Mouse (Mus musculus) thymus, adult 2 months (tissue): ENCODE results near the gene Krt222. TPM values are rescaled to one million over a fixed set of nuclear protein-coding genes. Genes with fewer than 3 reads are reported as not detected.

Experiments used
- DNase-seq: peaks from one replicate; pipeline ENCODE4 v3.0.0; 2021
- H3K27ac ChIP-seq: fragments of 200-500 bp; 2 replicates; pipeline ENCODE4 v1.5.1; 2012; ENCODE audit warnings: low read length, control low read depth; ENCODE audit not compliant: control insufficient read depth, insufficient read depth
- H3K27me3 ChIP-seq: fragments of 200-500 bp; 2 replicates; pipeline ENCODE4 v1.6.1; 2012; ENCODE audit warnings: mild to moderate bottlenecking, low read length, moderate library complexity, mixed read lengths; ENCODE audit not compliant: control insufficient read depth, insufficient read depth
- H3K36me3 ChIP-seq: fragments of 200-500 bp; 2 replicates; pipeline ENCODE4 v1.6.1; 2012; ENCODE audit warnings: mild to moderate bottlenecking, low read length, moderate library complexity; ENCODE audit not compliant: control insufficient read depth, insufficient read depth
- H3K4me1 ChIP-seq: fragments of 200-500 bp; replicated peaks from 2 replicates; pipeline ENCODE4 v1.6.1; 2012; ENCODE audit warnings: low read length; ENCODE audit not compliant: control insufficient read depth, insufficient read depth
- H3K4me3 ChIP-seq: fragments of 200-500 bp; 2 replicates; pipeline ENCODE4 v1.5.1; 2012; ENCODE audit warnings: mild to moderate bottlenecking, low read length, control low read depth, moderate library complexity; ENCODE audit not compliant: control insufficient read depth, insufficient read depth
- CTCF ChIP-seq: fragments of 200-500 bp; IDR thresholded peaks from 2 replicates; pipeline ENCODE4 v1.5.1; 2012; ENCODE audit warnings: mild to moderate bottlenecking, control low read depth, low read length, moderate library complexity, borderline replicate concordance; ENCODE audit not compliant: control insufficient read depth, poor library complexity, insufficient read depth; ENCODE audit errors: extremely low read depth
- POLR2A ChIP-seq: fragments of 200-500 bp; IDR thresholded peaks from 2 replicates; pipeline ENCODE4 v1.6.1; 2012; ENCODE audit warnings: mild to moderate bottlenecking, low read length, control low read depth, moderate library complexity; ENCODE audit not compliant: control insufficient read depth, poor library complexity, insufficient read depth; ENCODE audit errors: extremely low read depth
- WGBS: fragments of 180-500 bp; shearing (Covaris S2); methylation state at CpG from one replicate; pipeline ENCODE4 v1.1.7; 2018; 5-methylcytosine and 5-hydroxymethylcytosine counted together
- polyA plus RNA-seq: library from polyadenylated mRNA; depleted of rRNA; stranded (reverse); fragments of >200 nt; gene quantifications from 2 replicates; pipeline ENCODE4 v1.2.3, GENCODE M21; 2012

Gene Krt222
- polyA plus RNA-seq, 1 experiment, result 0.40 TPM

DNA sequence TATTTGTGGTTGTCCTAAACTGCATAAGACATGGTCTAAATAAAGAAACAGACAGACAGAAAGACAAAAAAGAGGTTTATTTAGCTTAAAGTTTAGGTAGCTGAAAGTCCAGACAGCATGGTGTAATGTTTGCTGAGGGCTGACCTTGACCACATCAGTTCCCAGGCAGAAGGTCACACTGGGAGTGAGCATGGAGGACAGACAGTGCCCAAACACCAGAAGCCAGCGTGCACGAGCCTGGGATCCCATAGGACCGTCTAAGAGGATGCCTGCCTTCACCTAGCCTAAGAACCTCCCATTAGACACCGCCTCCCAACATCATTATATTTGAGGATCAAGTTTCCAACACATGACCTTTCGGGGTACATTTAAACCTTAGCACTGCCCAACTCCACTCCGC is 31.7 kb upstream of the Krt222 start:
- H3K4me1 ChIP-seq, result no peaks in the 10 kb centered on the region
- TF ChIP-seq CTCF (no peak), POLR2A (no peak)
- 94% methylated on average over 6 of the region's 6 CpGs for WGBS
- no peak overlapping the region for H3K27ac ChIP-seq
- H3K4me3 ChIP-seq, result no peak overlapping the region
- H3K27me3 ChIP-seq, result no peaks in the 10 kb centered on the region
- no peak for DNase-seq
- no peaks in the 10 kb centered on the region for H3K36me3 ChIP-seq

GRCm38 (mm10) chr11:99272721-99273120 is 28.8 kb upstream of the Krt222 start:
- TF ChIP-seq POLR2A (no peak), CTCF (no peak)
- Histone ChIP-seq H3K27me3 (no peaks in the 10 kb centered on the region), H3K4me3 (no peak overlapping the region), H3K4me1 (no peaks in the 10 kb centered on the region), H3K36me3 (no peaks in the 10 kb centered on the region), H3K27ac (no peak overlapping the region)
- WGBS, result 94% methylated on average over 4 of the region's 4 CpGs
- DNase-seq, result no peak

- Histone ChIP-seq H3K36me3 (no peaks in the 10 kb centered on the region), H3K4me1 (no peaks in the 10 kb centered on the region), H3K27ac (no peak overlapping the region), H3K27me3 (no peaks in the 10 kb centered on the region; the same call in 1 of the 2 replicates), H3K4me3 (no peak overlapping the region)
- 92% methylated on average over 7 of the region's 7 CpGs for WGBS
- DNase-seq, result no peak
- no peak for TF ChIP-seq POLR2A
- TF ChIP-seq CTCF, result no peak
Observed at GRCm38 (mm10) chr11:99269192-99269591, 25.3 kb upstream of the Krt222 start.

GRCm38 (mm10) chr11:99265796-99266195 is 21.9 kb upstream of the Krt222 start:
- no peak overlapping the region for H3K4me3 ChIP-seq
- no peaks in the 10 kb centered on the region; the same call in 1 of the 2 replicates for H3K27me3 ChIP-seq
- no peaks in the 10 kb centered on the region for H3K4me1 ChIP-seq
- TF ChIP-seq CTCF (no peak), POLR2A (no peak)
- 37% methylated on average over 9 of the region's 9 CpGs for WGBS
- no peak for DNase-seq
- no peak overlapping the region for H3K27ac ChIP-seq
- H3K36me3 ChIP-seq, result no peaks in the 10 kb centered on the region

- no peaks in the 10 kb centered on the region for H3K36me3 ChIP-seq
- no peaks in the 10 kb centered on the region; the same call in 1 of the 2 replicates for H3K27me3 ChIP-seq
- 77% methylated on average over 9 of the region's 9 CpGs for WGBS
- no peaks in the 10 kb centered on the region for H3K4me1 ChIP-seq
- no peak for DNase-seq
- no peak overlapping the region for H3K4me3 ChIP-seq
- TF ChIP-seq POLR2A (no peak), CTCF (no peak)
- H3K27ac ChIP-seq, result no peak overlapping the region
Observed at GRCm38 (mm10) chr11:99265220-99265619, 21.3 kb upstream of the Krt222 start.

DNA sequence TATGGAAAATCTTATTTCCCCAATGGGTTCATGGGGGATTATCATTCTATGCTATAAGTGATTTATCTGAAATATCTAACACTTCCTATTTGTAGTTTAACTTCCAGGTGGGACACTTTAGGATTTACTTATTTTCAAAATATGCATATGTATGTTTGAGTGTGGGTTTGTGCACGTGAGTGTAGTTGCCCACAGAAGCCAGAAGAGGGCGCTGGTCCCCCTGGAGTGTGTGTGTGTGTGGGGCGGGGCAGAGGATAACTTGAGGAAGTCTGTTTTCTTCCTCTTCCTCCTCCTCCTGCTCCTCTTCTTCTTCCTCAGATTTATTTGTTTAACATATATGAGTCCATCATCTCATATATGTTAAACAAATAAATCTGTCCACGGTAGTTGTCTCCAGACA is 12.3 kb upstream of the Krt222 start:
- WGBS, result 85% methylated on average over 4 of the region's 4 CpGs
- no peak overlapping the region for H3K4me3 ChIP-seq
- peaks cover 8% of the 10 kb centered on the region for H3K4me1 ChIP-seq
- no peak overlapping the region for H3K27ac ChIP-seq
- no peak for DNase-seq
- no peaks in the 10 kb centered on the region for H3K27me3 ChIP-seq
- TF ChIP-seq CTCF (no peak), POLR2A (no peak)
- no peaks in the 10 kb centered on the region for H3K36me3 ChIP-seq

DNA sequence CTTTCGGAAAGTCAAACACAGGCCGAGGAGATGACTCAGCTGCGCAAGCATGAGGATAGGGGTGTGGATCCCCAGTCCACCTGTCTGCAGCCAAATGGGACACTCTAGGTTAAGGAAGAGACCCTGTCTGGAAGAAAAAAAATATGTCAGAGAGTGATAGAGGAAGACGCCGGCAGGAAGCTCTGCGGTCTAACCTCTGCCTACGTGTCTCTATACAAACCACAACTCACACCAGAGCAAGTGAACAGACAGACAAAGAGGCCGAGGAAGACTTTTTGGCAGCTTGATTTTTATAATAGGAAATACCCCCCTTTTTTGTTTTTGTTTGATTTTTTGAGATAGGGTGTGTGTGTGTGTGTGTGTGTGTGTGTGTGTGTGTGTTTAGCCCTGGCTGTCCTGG is 11.4 kb upstream of the Krt222 start:
- Histone ChIP-seq H3K4me1 (peaks cover 8% of the 10 kb centered on the region), H3K27ac (no peak overlapping the region), H3K36me3 (no peaks in the 10 kb centered on the region), H3K27me3 (no peaks in the 10 kb centered on the region), H3K4me3 (no peak overlapping the region)
- no peak for TF ChIP-seq POLR2A
- no peak for TF ChIP-seq CTCF
- 40% methylated on average over 8 of the region's 8 CpGs for WGBS
- DNase-seq, result peak; percentile 18
